Mouse (Mus musculus): ENCODE data around the gene Pfdn6.

Pfdn6 gene

GRCm38 (mm10) chr17:33931947-33932346 is 8.2 kb downstream of the Pfdn6 start:
- DNase-seq (ENCODE audit: low spot score): no peak

- DNase-seq (ENCODE audit: low spot score): no peak
These were observed 8.8 kb downstream of the Pfdn6 start for GRCm38 (mm10) chr17:33931159-33931866.

- DNase-seq (ENCODE audit: low spot score): peak; percentile 46
These were observed 9.6 kb downstream of the Pfdn6 start for GRCm38 (mm10) chr17:33930280-33931158.

GRCm38 (mm10) chr17:33929371-33930279 is 10.5 kb downstream of the Pfdn6 start, which contains the start of gene Rgl2:
Gene Rgl2 (plus strand): TSS chr17:33929543.
- DNase-seq (ENCODE audit: low spot score): peak; percentile 95

- DNase-seq (ENCODE audit: low spot score): no peak
These were observed 11.7 kb downstream of the Pfdn6 start for GRCm38 (mm10) chr17:33928251-33928947.

GRCm38 (mm10) chr17:33926207-33926932 is 13.8 kb downstream of the Pfdn6 start:
- DNase-seq (ENCODE audit: low spot score): no peak

- DNase-seq (ENCODE audit: low spot score): no peak
These were observed 14.6 kb downstream of the Pfdn6 start for GRCm38 (mm10) chr17:33925406-33926116.

GRCm38 (mm10) chr17:33924577-33925283 is 15.4 kb downstream of the Pfdn6 start:
- no peak for DNase-seq (ENCODE audit: low spot score)

- no peak for DNase-seq (ENCODE audit: low spot score)
These were observed 18.8 kb downstream of the Pfdn6 start for GRCm38 (mm10) chr17:33921361-33921760.

GRCm38 (mm10) chr17:33920282-33921097 is 19.7 kb downstream of the Pfdn6 start:
- peak; percentile 80 for DNase-seq (ENCODE audit: low spot score)

GRCm38 (mm10) chr17:33919351-33920281 is 20.5 kb downstream of the Pfdn6 start:
- DNase-seq (ENCODE audit: low spot score): peak; percentile 76

- DNase-seq (ENCODE audit: low spot score): no peak
These were observed 21.6 kb downstream of the Pfdn6 start for GRCm38 (mm10) chr17:33918293-33919203.

- no peak for DNase-seq (ENCODE audit: low spot score)
These were observed 22.4 kb downstream of the Pfdn6 start for GRCm38 (mm10) chr17:33917656-33918292.

- no peak for DNase-seq (ENCODE audit: low spot score)
These were observed 23.1 kb downstream of the Pfdn6 start for GRCm38 (mm10) chr17:33916847-33917655.

- DNase-seq (ENCODE audit: low spot score): no peak
These were observed 23.8 kb downstream of the Pfdn6 start for GRCm38 (mm10) chr17:33916294-33916693.
